Mouse (Mus musculus): Measurements from ENCODE around the gene Ankrd23. TPM values are rescaled to one million over a fixed set of nuclear protein-coding genes. Genes with fewer than 3 reads are reported as not detected.
"Not testable (repeated sequence)": the region's sequence is repeated elsewhere in the genome, so short reads cannot be mapped to it uniquely, and the experiment has no call there.

Ankrd23 gene
- 18.9 and 19.4 TPM in 2 replicates for polyA plus RNA-seq (2014; fragmentation: Nextera tagmentation; extraction: Ambion mirVana)

DNA sequence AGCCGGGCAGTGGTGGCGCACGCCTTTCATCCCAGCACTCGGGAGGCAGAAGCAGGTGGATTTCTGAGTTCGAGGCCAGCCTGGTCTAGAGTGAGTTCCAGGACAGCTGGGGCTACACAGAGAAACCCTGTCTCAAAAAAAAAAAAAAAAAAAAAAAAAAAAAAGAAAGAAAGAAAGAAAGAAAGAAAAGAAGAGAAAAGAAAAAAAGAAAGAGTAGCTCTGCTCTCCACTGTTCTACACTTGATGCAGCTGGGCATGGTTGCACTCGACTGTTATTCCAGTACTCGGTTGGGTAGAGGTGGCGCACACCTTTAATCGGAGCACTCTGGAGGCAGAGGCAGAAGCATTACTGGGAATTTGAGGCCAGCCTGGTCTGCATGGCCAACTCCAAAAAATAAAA is at the start of gene Ankrd23:
Gene Ankrd23 (minus strand): TSS at position 101 of the 400 bp plus-strand sequence.
- H3K27me3 ChIP-seq (ENCODE audit: control insufficient read depth, insufficient read depth, low read length); ATAC-seq (ENCODE audit: insufficient number of reproducible peaks, insufficient read depth, low FRiP score, low read depth); H3K4me3 ChIP-seq (ENCODE audit: control insufficient read depth in 1 of 2, insufficient read depth in 1 of 2, low read depth in 1 of 2, low read length in 2 of 2); H3K9me3 ChIP-seq (ENCODE audit: control insufficient read depth, low read length): not testable (repeated sequence)
- Histone ChIP-seq H3K4me2 (ENCODE audit: low read length) (peak within 1 kb of the TSS; percentile 29; the same call in 1 of the 2 replicates), H3K9ac (ENCODE audit: low read length) (peak within 1 kb of the TSS; percentile 30), H3K4me1 (ENCODE audit: control insufficient read depth in 2 of 2, insufficient read depth in 2 of 2, low read length in 2 of 2) (peaks cover 39 to 53% of the 10 kb centered on the region in 2 experiments), H3K27ac (replicated peaks in 1 of 2; ENCODE audit: control insufficient read depth in 1 of 2, insufficient read depth in 1 of 2, low read depth in 2 of 2, low read length in 2 of 2) (peak within 1 kb of the TSS; percentile 75 to 93), H3K36me3 (ENCODE audit: control insufficient read depth, insufficient read depth, low read length) (peaks cover 41% of the 10 kb centered on the region)
- 75% methylated on average over 9 of the region's 9 CpGs for WGBS

- Histone ChIP-seq H3K9ac (ENCODE audit: low read length) (no peak overlapping the region), H3K4me1 (ENCODE audit: control insufficient read depth in 2 of 2, insufficient read depth in 2 of 2, low read length in 2 of 2) (peaks cover 40 to 41% of the 10 kb centered on the region in 2 experiments), H3K27ac (replicated peaks in 1 of 2; ENCODE audit: control insufficient read depth in 1 of 2, insufficient read depth in 1 of 2, low read depth in 2 of 2, low read length in 2 of 2) (no peak overlapping the region), H3K9me3 (ENCODE audit: control insufficient read depth, low read length) (no peaks in the 10 kb centered on the region), H3K27me3 (ENCODE audit: control insufficient read depth, insufficient read depth, low read length) (no peaks in the 10 kb centered on the region), H3K4me3 (ENCODE audit: control insufficient read depth in 1 of 2, insufficient read depth in 1 of 2, low read depth in 1 of 2, low read length in 2 of 2) (no peak overlapping the region), H3K36me3 (ENCODE audit: control insufficient read depth, insufficient read depth, low read length) (no peaks in the 10 kb centered on the region), H3K4me2 (ENCODE audit: low read length) (no peak overlapping the region)
- 71% methylated on average over 4 of the region's 4 CpGs for WGBS
- ATAC-seq (ENCODE audit: insufficient number of reproducible peaks, insufficient read depth, low FRiP score, low read depth), result no peak
Observed at GRCm38 (mm10) chr1:36586288-36586687, 49.6 kb upstream of the Ankrd23 start.

DNA sequence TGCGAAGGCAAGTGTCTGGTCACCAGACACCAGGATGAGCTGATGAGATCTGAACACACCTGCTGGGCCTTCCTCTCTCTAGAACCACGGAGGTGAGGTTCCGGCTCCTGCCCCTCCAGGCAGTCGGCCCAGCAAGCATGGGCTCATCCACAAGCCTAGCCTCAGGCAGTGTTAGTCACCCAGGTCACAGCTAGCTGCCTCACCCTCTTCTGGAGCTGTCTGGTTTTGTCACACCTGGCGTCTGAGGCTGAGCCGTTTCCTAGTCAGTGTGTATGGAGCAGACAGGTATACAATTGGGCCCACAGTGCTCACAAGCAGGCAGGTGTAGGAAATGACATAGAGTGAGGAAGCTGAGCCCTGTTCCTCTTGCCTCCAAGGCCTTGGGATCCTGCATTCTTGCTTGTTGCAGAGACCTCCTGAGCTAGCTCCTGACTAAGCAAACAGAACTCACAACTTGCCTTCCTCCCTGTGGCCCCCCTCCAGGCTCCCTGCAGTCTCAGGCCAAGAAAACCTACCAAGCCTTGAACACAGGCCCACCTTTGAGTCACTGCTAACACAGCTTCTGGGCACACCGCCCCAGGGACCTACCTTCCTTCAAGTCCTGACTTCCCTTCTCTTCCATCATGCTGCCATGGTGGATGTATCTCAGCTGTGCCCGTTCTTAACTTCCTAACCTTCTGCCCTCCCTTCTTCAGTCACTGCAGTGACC is 46.9 kb upstream of the Ankrd23 start:
- H3K36me3 ChIP-seq (ENCODE audit: control insufficient read depth, insufficient read depth, low read length), result no peaks in the 10 kb centered on the region
- H3K4me3 ChIP-seq (ENCODE audit: control insufficient read depth in 1 of 2, insufficient read depth in 1 of 2, low read depth in 1 of 2, low read length in 2 of 2), result no peak overlapping the region
- no peak overlapping the region for H3K9ac ChIP-seq (ENCODE audit: low read length)
- no peaks in the 10 kb centered on the region for H3K27me3 ChIP-seq (ENCODE audit: control insufficient read depth, insufficient read depth, low read length)
- 81% methylated on average over 8 of the region's 8 CpGs for WGBS
- no peak overlapping the region for H3K4me2 ChIP-seq (ENCODE audit: low read length)
- ATAC-seq (ENCODE audit: insufficient number of reproducible peaks, insufficient read depth, low FRiP score, low read depth), result no peak
- H3K9me3 ChIP-seq (ENCODE audit: control insufficient read depth, low read length), result no peaks in the 10 kb centered on the region
- peak overlapping the region; percentile 9 to 52; a peak in 2 of 4 replicates for H3K27ac ChIP-seq (replicated peaks in 1 of 2; ENCODE audit: control insufficient read depth in 1 of 2, insufficient read depth in 1 of 2, low read depth in 2 of 2, low read length in 2 of 2)
- H3K4me1 ChIP-seq (ENCODE audit: control insufficient read depth in 2 of 2, insufficient read depth in 2 of 2, low read length in 2 of 2), result peaks cover 40 to 45% of the 10 kb centered on the region in 2 experiments

DNA sequence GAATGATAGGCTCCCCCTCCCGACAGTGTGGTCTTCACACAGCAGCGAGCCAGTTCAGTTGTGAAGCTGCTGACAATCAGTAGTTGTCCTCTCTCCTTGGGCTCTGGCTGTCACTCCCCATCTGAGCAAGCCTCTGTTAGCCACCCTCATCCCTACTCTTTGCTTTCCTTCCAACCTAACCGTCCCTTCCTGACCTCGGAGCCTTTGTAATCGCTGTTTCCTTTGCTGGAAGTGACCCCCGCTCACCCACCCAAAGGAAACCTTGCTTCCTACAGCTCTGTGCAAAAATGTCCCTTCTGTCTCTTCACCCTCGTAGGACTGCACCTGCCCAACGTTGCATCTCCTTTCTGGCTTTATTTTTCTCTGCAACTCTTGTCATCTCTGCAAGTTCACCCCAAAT is 45.5 kb upstream of the Ankrd23 start:
- ATAC-seq (ENCODE audit: insufficient number of reproducible peaks, insufficient read depth, low FRiP score, low read depth), result no peak
- Histone ChIP-seq H3K36me3 (ENCODE audit: control insufficient read depth, insufficient read depth, low read length) (no peaks in the 10 kb centered on the region), H3K27me3 (ENCODE audit: control insufficient read depth, insufficient read depth, low read length) (no peaks in the 10 kb centered on the region), H3K4me2 (ENCODE audit: low read length) (no peak overlapping the region), H3K9me3 (ENCODE audit: control insufficient read depth, low read length) (no peaks in the 10 kb centered on the region), H3K9ac (ENCODE audit: low read length) (no peak overlapping the region), H3K4me3 (ENCODE audit: control insufficient read depth in 1 of 2, insufficient read depth in 1 of 2, low read depth in 1 of 2, low read length in 2 of 2) (no peak overlapping the region), H3K27ac (replicated peaks in 1 of 2; ENCODE audit: control insufficient read depth in 1 of 2, insufficient read depth in 1 of 2, low read depth in 2 of 2, low read length in 2 of 2) (no peak overlapping the region), H3K4me1 (ENCODE audit: control insufficient read depth in 2 of 2, insufficient read depth in 2 of 2, low read length in 2 of 2) (peaks cover 36 to 39% of the 10 kb centered on the region in 2 experiments)
- WGBS, result 71% methylated on average over 8 of the region's 8 CpGs

DNA sequence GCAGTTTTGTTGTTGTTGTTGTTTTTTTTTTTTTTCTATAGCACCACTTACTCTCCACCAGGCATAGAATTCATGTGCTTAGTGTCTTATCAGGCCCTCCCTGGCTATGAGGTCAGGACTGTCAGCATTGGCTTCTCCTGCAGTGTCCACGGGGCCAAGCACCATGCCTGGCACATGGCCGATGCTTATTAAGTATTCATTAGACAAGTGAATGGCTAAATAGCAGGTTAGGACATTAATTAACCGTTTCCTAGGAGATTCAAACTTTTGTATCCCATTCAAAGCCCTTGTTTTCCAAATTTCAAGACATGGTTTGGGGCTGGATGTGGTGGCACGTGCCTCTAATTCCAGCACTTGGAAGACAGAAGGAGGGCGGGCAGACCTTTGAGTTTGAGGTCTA is 44.6 kb upstream of the Ankrd23 start:
- no peak overlapping the region for H3K4me2 ChIP-seq (ENCODE audit: low read length)
- ATAC-seq (ENCODE audit: insufficient number of reproducible peaks, insufficient read depth, low FRiP score, low read depth), result no peak
- no peaks in the 10 kb centered on the region for H3K36me3 ChIP-seq (ENCODE audit: control insufficient read depth, insufficient read depth, low read length)
- H3K9me3 ChIP-seq (ENCODE audit: control insufficient read depth, low read length), result no peaks in the 10 kb centered on the region
- no peaks in the 10 kb centered on the region for H3K27me3 ChIP-seq (ENCODE audit: control insufficient read depth, insufficient read depth, low read length)
- WGBS, result 58% methylated on average over 5 of the region's 5 CpGs
- no peak overlapping the region for H3K4me3 ChIP-seq (ENCODE audit: control insufficient read depth in 1 of 2, insufficient read depth in 1 of 2, low read depth in 1 of 2, low read length in 2 of 2)
- peaks cover 36 to 39% of the 10 kb centered on the region in 2 experiments for H3K4me1 ChIP-seq (ENCODE audit: control insufficient read depth in 2 of 2, insufficient read depth in 2 of 2, low read length in 2 of 2)
- H3K27ac ChIP-seq (replicated peaks in 1 of 2; ENCODE audit: control insufficient read depth in 1 of 2, insufficient read depth in 1 of 2, low read depth in 2 of 2, low read length in 2 of 2), result peak overlapping the region; percentile 83 to 85
- 0 out of 2 replicates have a peak overlapping the region, but pooled peaks have one; percentile 69 for H3K9ac ChIP-seq (ENCODE audit: low read length)

GRCm38 (mm10) chr1:36580384-36581207 is 43.9 kb upstream of the Ankrd23 start:
- H3K4me1 ChIP-seq (ENCODE audit: control insufficient read depth in 2 of 2, insufficient read depth in 2 of 2, low read length in 2 of 2), result peaks cover 35 to 39% of the 10 kb centered on the region in 2 experiments
- H3K27ac ChIP-seq (replicated peaks in 1 of 2; ENCODE audit: control insufficient read depth in 1 of 2, insufficient read depth in 1 of 2, low read depth in 2 of 2, low read length in 2 of 2), result peak overlapping the region; percentile 83 to 85
- H3K36me3 ChIP-seq (ENCODE audit: control insufficient read depth, insufficient read depth, low read length), result no peaks in the 10 kb centered on the region
- H3K9ac ChIP-seq (ENCODE audit: low read length), result peak overlapping the region; percentile 69
- H3K27me3 ChIP-seq (ENCODE audit: control insufficient read depth, insufficient read depth, low read length), result no peaks in the 10 kb centered on the region
- peak; percentile 83 for ATAC-seq (ENCODE audit: insufficient number of reproducible peaks, insufficient read depth, low FRiP score, low read depth)
- peak overlapping the region; percentile 63 for H3K4me2 ChIP-seq (ENCODE audit: low read length)
- H3K9me3 ChIP-seq (ENCODE audit: control insufficient read depth, low read length), result no peaks in the 10 kb centered on the region
- peak overlapping the region; percentile 5 to 24 for H3K4me3 ChIP-seq (ENCODE audit: control insufficient read depth in 1 of 2, insufficient read depth in 1 of 2, low read depth in 1 of 2, low read length in 2 of 2)
- 2% methylated on average over 17 of the region's 17 CpGs for WGBS

DNA sequence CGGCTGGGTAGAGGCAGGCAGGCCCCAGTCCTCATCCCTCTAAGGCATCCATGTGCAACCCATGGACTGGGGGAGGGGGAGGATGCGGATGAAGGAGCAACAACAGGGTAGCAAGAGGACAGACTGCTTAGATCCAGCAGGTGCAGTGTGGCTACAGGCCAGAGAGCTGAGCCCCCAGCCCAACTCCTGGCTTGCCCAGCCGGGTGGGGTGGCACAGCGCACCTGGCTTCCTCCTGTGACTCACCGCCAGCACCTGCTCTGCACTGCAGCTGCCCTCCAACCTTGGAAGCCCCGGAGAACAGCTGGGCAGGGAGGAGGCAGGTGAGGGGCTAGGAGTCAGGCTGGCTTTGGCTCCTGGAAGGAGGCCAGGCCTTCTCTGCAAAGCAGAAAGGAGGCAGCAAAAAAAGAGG is 43.3 kb upstream of the Ankrd23 start:
- Histone ChIP-seq H3K4me2 (ENCODE audit: low read length) (peak overlapping the region; percentile 63), H3K4me1 (ENCODE audit: control insufficient read depth in 2 of 2, insufficient read depth in 2 of 2, low read length in 2 of 2) (peaks cover 35 to 42% of the 10 kb centered on the region in 2 experiments), H3K27me3 (ENCODE audit: control insufficient read depth, insufficient read depth, low read length) (no peaks in the 10 kb centered on the region), H3K9ac (ENCODE audit: low read length) (peak overlapping the region; percentile 69), H3K4me3 (ENCODE audit: control insufficient read depth in 1 of 2, insufficient read depth in 1 of 2, low read depth in 1 of 2, low read length in 2 of 2) (peak overlapping the region; percentile 5 to 24; a peak in 3 of 4 replicates), H3K27ac (replicated peaks in 1 of 2; ENCODE audit: control insufficient read depth in 1 of 2, insufficient read depth in 1 of 2, low read depth in 2 of 2, low read length in 2 of 2) (peak overlapping the region; percentile 83 to 85), H3K36me3 (ENCODE audit: control insufficient read depth, insufficient read depth, low read length) (no peaks in the 10 kb centered on the region), H3K9me3 (ENCODE audit: control insufficient read depth, low read length) (no peaks in the 10 kb centered on the region)
- WGBS, result 26% methylated on average over 6 of the region's 6 CpGs
- no peak for ATAC-seq (ENCODE audit: insufficient number of reproducible peaks, insufficient read depth, low FRiP score, low read depth)

Measured in heart, embryonic 14.5 days (tissue).